Mouse (Mus musculus) frontal cortex, postnatal 36 days (tissue): Measurements from ENCODE around the gene Diras1.
"Not testable (repeated sequence)": the region's sequence is repeated elsewhere in the genome, so short reads cannot be mapped to it uniquely, and the experiment has no call there.

Experiments
- DNase-seq, 2 experiments: peaks; one replicate each; pipeline ENCODE4 v3.0.0; 2022; ENCODE audit warnings: low spot score in 2 of 2

The Diras1 gene

GRCm38 (mm10) chr10:81025639-81026275, at the start of gene Diras1:
TSS of gene Diras1 (minus strand) at chr10:81025662.
- DNase-seq, result no peak

- DNase-seq, result no peak
Measured at GRCm38 (mm10) chr10:81073464-81073863, 48.0 kb upstream of the Diras1 start.

GRCm38 (mm10) chr10:81072290-81072689, 46.8 kb upstream of the Diras1 start:
- no peak for DNase-seq

- peak; percentile 95 to 98 for DNase-seq
Measured at GRCm38 (mm10) chr10:81069836-81070235, 44.4 kb upstream of the Diras1 start, which contains the start of gene Thop1. TSS of gene Thop1 (plus strand) at chr10:81070035.

- DNase-seq, result no peak
Measured at GRCm38 (mm10) chr10:81068706-81069105, 43.2 kb upstream of the Diras1 start.

GRCm38 (mm10) chr10:81064519-81064918, 39.1 kb upstream of the Diras1 start:
- DNase-seq, result not testable (repeated sequence)

- no peak for DNase-seq
Measured at GRCm38 (mm10) chr10:81062710-81063109, 37.2 kb upstream of the Diras1 start.

- peak; percentile 99 to 100 for DNase-seq
Measured at GRCm38 (mm10) chr10:81059603-81060543, 34.4 kb upstream of the Diras1 start, which contains the start of gene Sgta. TSS of gene Sgta (minus strand) at chr10:81060181.

GRCm38 (mm10) chr10:81058896-81059295, 33.4 kb upstream of the Diras1 start:
- DNase-seq, result no peak

GRCm38 (mm10) chr10:81057406-81058130, 32.1 kb upstream of the Diras1 start:
- no peak for DNase-seq

- not testable (repeated sequence) for DNase-seq
Measured at GRCm38 (mm10) chr10:81055802-81056340, 30.4 kb upstream of the Diras1 start.

GRCm38 (mm10) chr10:81055169-81055568, 29.7 kb upstream of the Diras1 start:
- DNase-seq, result no peak

- DNase-seq, result no peak
Measured at GRCm38 (mm10) chr10:81052577-81052976, 27.1 kb upstream of the Diras1 start.

GRCm38 (mm10) chr10:81051133-81051532, 25.7 kb upstream of the Diras1 start:
- no peak for DNase-seq

- no peak for DNase-seq
Measured at GRCm38 (mm10) chr10:81050645-81051044, 25.2 kb upstream of the Diras1 start.

GRCm38 (mm10) chr10:81045246-81045645, 19.8 kb upstream of the Diras1 start:
- DNase-seq, result not testable (repeated sequence)

GRCm38 (mm10) chr10:81041458-81042175, 16.2 kb upstream of the Diras1 start:
- peak; percentile 67 to 75 for DNase-seq

- DNase-seq, result peak; percentile 99 to 100
Measured at GRCm38 (mm10) chr10:81036988-81037580, 11.6 kb upstream of the Diras1 start, which contains the start of gene Slc39a3. TSS of gene Slc39a3 (minus strand) at chr10:81037426.

- DNase-seq, result no peak
Measured at GRCm38 (mm10) chr10:81036251-81036650, 10.8 kb upstream of the Diras1 start.

GRCm38 (mm10) chr10:81033586-81033985, 8.1 kb upstream of the Diras1 start:
- DNase-seq, result no peak
